Mouse (Mus musculus) neural tube, embryonic 14.5 days (tissue): ENCODE data around the gene Osbpl11. TPM values are rescaled to one million over a fixed set of nuclear protein-coding genes. Genes with fewer than 3 reads are reported as not detected.

Source experiments
- ATAC-seq: fragments of 200-750 bp; cut with Nextera tagmentation; 2 replicates; pipeline ENCODE4 v1.8.0; 2017; ENCODE audit warnings: low read depth, mild to moderate bottlenecking, moderate TSS enrichment, moderate library complexity
- H3K27ac ChIP-seq: fragments of 300-500 bp; sonication (generic); 2 replicates; pipeline ENCODE4 v1.5.1; 2014; ENCODE audit warnings: low read depth, mild to moderate bottlenecking, control low read depth, low read length, moderate library complexity, mixed read lengths
- H3K27me3 ChIP-seq: fragments of 300-500 bp; sonication (generic); 2 replicates; pipeline ENCODE4 v1.6.1; 2014; ENCODE audit warnings: low read length; ENCODE audit not compliant: control insufficient read depth, insufficient read depth
- H3K36me3 ChIP-seq: fragments of 300-500 bp; sonication (generic); 2 replicates; pipeline ENCODE4 v1.6.1; 2014; ENCODE audit warnings: low read length, mixed read lengths; ENCODE audit not compliant: control insufficient read depth, insufficient read depth
- H3K4me1 ChIP-seq: fragments of 300-500 bp; sonication (generic); 2 replicates; pipeline ENCODE4 v1.6.1; 2014; ENCODE audit warnings: low read length; ENCODE audit not compliant: control insufficient read depth, insufficient read depth
- H3K4me2 ChIP-seq: fragments of 300-500 bp; sonication (generic); 2 replicates; pipeline ENCODE4 v1.6.1; 2014; ENCODE audit warnings: mild to moderate bottlenecking, low read depth, low read length, control low read depth
- H3K4me3 ChIP-seq: fragments of 300-500 bp; sonication (generic); 2 replicates; pipeline ENCODE4 v1.5.1; 2014; ENCODE audit warnings: low read depth, low read length, control low read depth, mixed read lengths
- H3K9ac ChIP-seq: fragments of 300-500 bp; sonication (generic); replicated peaks from 2 replicates; pipeline ENCODE4 v1.6.1; 2014; ENCODE audit warnings: low read depth, mild to moderate bottlenecking, control low read depth, low read length, mixed read lengths
- H3K9me3 ChIP-seq: fragments of 300-500 bp; sonication (generic); 2 replicates; pipeline ENCODE4 v1.6.1; 2016; ENCODE audit warnings: low read length; ENCODE audit not compliant: control insufficient read depth
- WGBS: fragments of 180-500 bp; shearing (Covaris S2); extraction: QIAGEN DNeasy Blood & Tissue Kit; methylation state at CpG from one replicate; pipeline ENCODE4 v1.1.7; 2014; 5-methylcytosine and 5-hydroxymethylcytosine counted together
- polyA plus RNA-seq: library from polyadenylated mRNA; unstranded; fragments of >200 nt; fragmentation: Nextera tagmentation; extraction: Ambion mirVana; gene quantifications from 2 replicates; pipeline ENCODE4 v1.2.1, GENCODE M21; 2014

Osbpl11 gene
- polyA plus RNA-seq, 1 experiment from 2014 or later, result 15.1 TPM

GRCm38 (mm10) chr16:33180793-33181192 is 4.1 kb upstream of the Osbpl11 start:
- Histone ChIP-seq H3K27me3 (no peaks in the 10 kb centered on the region), H3K9ac (no peak overlapping the region), H3K4me3 (no peak overlapping the region), H3K36me3 (no peaks in the 10 kb centered on the region), H3K9me3 (no peaks in the 10 kb centered on the region), H3K4me1 (peaks cover 9% of the 10 kb centered on the region), H3K27ac (no peak overlapping the region), H3K4me2 (no peak overlapping the region)
- WGBS, result 84% methylated on average over 3 of the region's 3 CpGs
- no peak for ATAC-seq

- Histone ChIP-seq H3K27me3 (no peaks in the 10 kb centered on the region), H3K9ac (peak overlapping the region; percentile 90), H3K4me2 (peak overlapping the region; percentile 99), H3K9me3 (no peaks in the 10 kb centered on the region), H3K4me3 (peak overlapping the region; percentile 74), H3K27ac (peak overlapping the region; percentile 87), H3K4me1 (peaks cover 25% of the 10 kb centered on the region), H3K36me3 (no peaks in the 10 kb centered on the region)
- ATAC-seq, result peak; percentile 72
- WGBS, result 0% methylated on average over 58 of the region's 59 CpGs
Measured at GRCm38 (mm10) chr16:33185261-33186046, 583 bp downstream of the Osbpl11 start.

DNA sequence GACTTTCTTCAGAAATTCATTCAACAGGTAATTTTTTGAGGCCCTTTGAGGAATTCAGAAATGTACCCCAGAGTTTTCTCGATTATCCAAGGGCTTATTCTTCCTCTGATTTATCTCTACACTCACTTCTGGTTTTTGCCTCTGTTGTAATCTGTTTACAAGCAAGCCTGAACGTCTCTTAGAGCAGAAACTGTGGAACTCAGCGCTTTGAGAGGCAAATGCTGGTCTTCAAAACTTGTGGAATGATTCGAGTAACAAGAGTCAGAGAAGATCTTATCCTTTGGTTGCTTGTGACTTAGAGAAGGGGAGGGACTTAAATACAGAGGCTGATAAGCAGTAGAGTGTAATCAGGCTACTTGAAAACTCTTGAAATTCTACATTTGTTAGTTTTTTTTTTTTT is 1.3 kb downstream of the Osbpl11 start:
- no peaks in the 10 kb centered on the region for H3K9me3 ChIP-seq
- WGBS, result 30% methylated on average over 4 of the region's 4 CpGs
- peak overlapping the region; percentile 90 for H3K9ac ChIP-seq
- no peak for ATAC-seq
- H3K4me3 ChIP-seq, result peak overlapping the region; percentile 74
- peaks cover 25% of the 10 kb centered on the region for H3K4me1 ChIP-seq
- no peak overlapping the region for H3K27ac ChIP-seq
- peak overlapping the region; percentile 99 for H3K4me2 ChIP-seq
- no peaks in the 10 kb centered on the region for H3K36me3 ChIP-seq
- no peaks in the 10 kb centered on the region for H3K27me3 ChIP-seq

- H3K27me3 ChIP-seq, result no peaks in the 10 kb centered on the region
- H3K4me3 ChIP-seq, result no peak overlapping the region
- no peak overlapping the region for H3K9ac ChIP-seq
- ATAC-seq, result no peak
- peaks cover 25% of the 10 kb centered on the region for H3K4me1 ChIP-seq
- H3K9me3 ChIP-seq, result no peaks in the 10 kb centered on the region
- 44% methylated on average over 3 of the region's 3 CpGs for WGBS
- H3K36me3 ChIP-seq, result no peaks in the 10 kb centered on the region
- no peak overlapping the region for H3K27ac ChIP-seq
- H3K4me2 ChIP-seq, result 0 out of 2 replicates have a peak overlapping the region, but pooled peaks have one; percentile 2
Measured at GRCm38 (mm10) chr16:33188076-33188475, 3.2 kb downstream of the Osbpl11 start.

DNA sequence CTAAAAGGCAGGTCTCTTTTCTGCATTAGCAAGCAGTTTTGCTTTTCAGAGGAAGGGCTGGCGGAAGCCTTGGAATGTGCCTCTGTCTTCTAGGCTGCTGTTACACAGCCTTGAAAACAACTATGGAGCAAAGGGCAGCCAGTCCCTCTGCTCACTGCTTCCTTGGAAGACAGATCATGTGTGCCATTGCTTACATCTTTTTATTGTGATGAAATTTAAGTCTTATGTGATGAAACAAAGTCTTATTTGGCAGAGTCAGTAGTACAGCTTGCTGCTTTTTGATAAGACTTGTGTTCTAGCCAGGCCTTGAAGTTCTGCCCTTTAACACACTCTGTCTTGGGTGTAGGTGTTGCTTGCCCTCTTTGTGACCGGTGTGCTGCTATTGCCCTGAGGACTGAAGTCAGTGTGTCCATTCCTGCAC is 6.8 kb downstream of the Osbpl11 start:
- Histone ChIP-seq H3K36me3 (no peaks in the 10 kb centered on the region), H3K4me1 (peaks cover 14% of the 10 kb centered on the region), H3K9ac (no peak overlapping the region), H3K27me3 (no peaks in the 10 kb centered on the region), H3K9me3 (no peaks in the 10 kb centered on the region), H3K4me2 (no peak overlapping the region), H3K27ac (no peak overlapping the region), H3K4me3 (no peak overlapping the region)
- ATAC-seq, result no peak
- 82% methylated on average over 2 of the region's 2 CpGs for WGBS

GRCm38 (mm10) chr16:33192280-33192679 is 7.4 kb downstream of the Osbpl11 start:
- whole genome bisulfite sequencing, result 84% methylated on average over 2 of the region's 2 CpGs
- no peak for ATAC-seq

DNA sequence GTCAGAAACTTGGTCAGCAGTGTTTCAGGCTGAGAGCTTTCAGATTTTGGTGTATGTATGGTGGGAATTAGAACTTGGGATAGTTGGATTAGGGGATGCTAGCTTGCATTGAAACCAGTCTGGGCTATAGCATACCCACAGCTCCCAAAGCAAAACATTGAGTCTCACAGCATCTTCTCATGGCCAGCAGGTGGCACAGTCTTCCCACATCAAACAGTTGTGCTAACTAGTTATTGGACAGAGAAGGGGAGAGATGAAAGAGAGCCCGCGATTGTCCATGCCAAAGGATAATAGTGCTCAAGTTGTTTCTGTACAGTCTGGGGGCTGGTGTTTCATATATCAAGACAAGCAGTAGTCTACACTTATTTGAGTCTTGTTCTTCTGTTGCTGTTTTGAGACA is 8.8 kb downstream of the Osbpl11 start:
- Histone ChIP-seq H3K36me3 (no peaks in the 10 kb centered on the region), H3K27ac (no peak overlapping the region), H3K4me1 (no peaks in the 10 kb centered on the region), H3K27me3 (no peaks in the 10 kb centered on the region), H3K9me3 (no peaks in the 10 kb centered on the region), H3K9ac (no peak overlapping the region), H3K4me2 (no peak overlapping the region), H3K4me3 (no peak overlapping the region)
- 46% methylated on average over 2 of the region's 2 CpGs for WGBS
- ATAC-seq, result peak; percentile 60; the same call in 1 of the 2 replicates

More at GRCm38 (mm10) chr16:33192280-33192679, 7.4 kb downstream of the Osbpl11 start:
- H3K27me3 ChIP-seq, result no peaks in the 10 kb centered on the region
- no peak overlapping the region for H3K4me3 ChIP-seq
- H3K4me1 ChIP-seq, result peaks cover 9% of the 10 kb centered on the region
- no peak overlapping the region for H3K4me2 ChIP-seq
- no peaks in the 10 kb centered on the region for H3K9me3 ChIP-seq
- H3K9ac ChIP-seq, result no peak overlapping the region
- no peak overlapping the region for H3K27ac ChIP-seq
- H3K36me3 ChIP-seq, result no peaks in the 10 kb centered on the region

GRCm38 (mm10) chr16:33195686-33196313 is 10.9 kb downstream of the Osbpl11 start:
- Histone ChIP-seq H3K9me3 (no peaks in the 10 kb centered on the region), H3K36me3 (peaks cover 3% of the 10 kb centered on the region; the same call in 1 of the 2 replicates), H3K4me1 (no peaks in the 10 kb centered on the region), H3K27me3 (no peaks in the 10 kb centered on the region), H3K4me3 (no peak overlapping the region), H3K4me2 (no peak overlapping the region), H3K27ac (no peak overlapping the region), H3K9ac (no peak overlapping the region)
- no peak for ATAC-seq
- 62% methylated on average over 4 of the region's 5 CpGs for WGBS

- no peak overlapping the region for H3K4me3 ChIP-seq
- H3K27me3 ChIP-seq, result no peaks in the 10 kb centered on the region
- ATAC-seq, result no peak
- H3K9ac ChIP-seq, result no peak overlapping the region
- no peak overlapping the region for H3K27ac ChIP-seq
- H3K9me3 ChIP-seq, result no peaks in the 10 kb centered on the region
- H3K4me1 ChIP-seq, result no peaks in the 10 kb centered on the region
- peaks cover 6% of the 10 kb centered on the region; the same call in 1 of the 2 replicates for H3K36me3 ChIP-seq
- H3K4me2 ChIP-seq, result no peak overlapping the region
- 95% methylated on average over 6 of the region's 6 CpGs for WGBS
Measured at GRCm38 (mm10) chr16:33196578-33196977, 11.7 kb downstream of the Osbpl11 start.
